Mouse (Mus musculus): Measurements from ENCODE around the gene Sec63. TPM values are rescaled to one million over a fixed set of nuclear protein-coding genes. Genes with fewer than 3 reads are reported as not detected.
A peak's percentile ranks its signal among the peaks of the same experiment; 100 is the strongest.

The Sec63 gene
- polyA plus RNA-seq, 1 experiment, result 13.2 TPM

DNA sequence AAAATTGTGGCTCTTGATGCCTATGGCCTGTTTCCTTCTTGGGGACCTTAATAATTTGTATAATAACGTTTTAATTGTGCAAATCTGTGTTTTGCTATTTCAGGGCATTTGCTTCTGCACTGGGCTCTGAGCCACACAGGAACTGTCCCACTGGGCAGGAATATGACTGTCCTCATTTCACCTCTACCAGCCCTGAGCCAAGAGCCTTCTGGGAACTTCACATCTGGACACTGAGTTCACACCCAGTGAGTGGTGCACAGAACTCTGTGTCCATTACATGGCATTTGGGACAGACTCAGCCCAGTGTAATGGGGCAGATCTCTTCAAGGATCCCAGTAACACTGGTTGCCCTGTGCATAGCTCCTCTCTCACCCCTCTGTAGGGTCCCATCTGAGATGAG lies 82.1 kb downstream of the Sec63 start:
- DNase-seq, result no peak
- no peak for TF ChIP-seq POLR2A (IDR thresholded peaks at IDR 0.05; ENCODE audit: control insufficient read depth, extremely low read depth, insufficient read depth, low read length, poor library complexity)
- TF ChIP-seq CTCF (IDR thresholded peaks at IDR 0.05; ENCODE audit: borderline replicate concordance, control insufficient read depth, extremely low read depth, insufficient read depth, low read length, poor library complexity), result no peak
- no peaks in the 10 kb centered on the region for H3K36me3 ChIP-seq (ENCODE audit: control insufficient read depth, insufficient read depth, low read length)

DNA sequence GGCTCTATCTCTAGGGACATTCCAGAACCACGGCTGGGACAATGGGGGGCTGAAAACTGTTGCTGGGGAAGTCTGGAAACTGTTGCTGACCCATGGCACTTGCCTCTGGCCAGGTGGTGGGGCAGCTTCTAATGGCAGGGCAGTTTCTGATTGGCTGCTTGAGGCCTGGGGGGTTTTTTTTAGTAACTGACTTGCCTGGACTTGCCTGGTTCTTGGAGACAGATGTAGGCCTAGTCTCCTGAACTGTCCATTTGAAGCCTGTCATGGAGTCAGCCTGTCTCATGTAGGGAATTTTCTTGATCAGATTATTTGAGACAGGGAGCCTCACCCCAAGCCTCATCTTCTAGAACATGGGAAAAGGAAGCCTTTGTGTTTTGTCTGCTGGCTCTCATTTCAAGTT lies 84.2 kb downstream of the Sec63 start:
- DNase-seq, result no peak
- Histone ChIP-seq H3K4me1 (replicated peaks; ENCODE audit: control insufficient read depth, insufficient read depth, low read length) (peaks cover 23% of the 10 kb centered on the region), H3K36me3 (ENCODE audit: control insufficient read depth, insufficient read depth, low read length) (no peaks in the 10 kb centered on the region), H3K27me3 (ENCODE audit: control insufficient read depth, insufficient read depth, low read length) (no peaks in the 10 kb centered on the region), H3K27ac (ENCODE audit: control insufficient read depth, insufficient read depth, low read length) (no peak overlapping the region), H3K4me3 (ENCODE audit: control insufficient read depth, insufficient read depth, low read length) (no peak overlapping the region)
- 82% methylated on average over 1 of the region's 1 CpGs for WGBS
- TF ChIP-seq CTCF (IDR thresholded peaks at IDR 0.05; ENCODE audit: borderline replicate concordance, control insufficient read depth, extremely low read depth, insufficient read depth, low read length, poor library complexity), result no peak
- TF ChIP-seq POLR2A (IDR thresholded peaks at IDR 0.05; ENCODE audit: control insufficient read depth, extremely low read depth, insufficient read depth, low read length, poor library complexity), result no peak

More for the DNA sequence above, 82.1 kb downstream of the Sec63 start:
- Histone ChIP-seq H3K27ac (ENCODE audit: control insufficient read depth, insufficient read depth, low read length) (no peak overlapping the region), H3K4me3 (ENCODE audit: control insufficient read depth, insufficient read depth, low read length) (no peak overlapping the region), H3K4me1 (replicated peaks; ENCODE audit: control insufficient read depth, insufficient read depth, low read length) (peaks cover 13% of the 10 kb centered on the region), H3K27me3 (ENCODE audit: control insufficient read depth, insufficient read depth, low read length) (no peaks in the 10 kb centered on the region)
- WGBS, result 5% methylated on average over 1 of the region's 1 CpGs

DNA sequence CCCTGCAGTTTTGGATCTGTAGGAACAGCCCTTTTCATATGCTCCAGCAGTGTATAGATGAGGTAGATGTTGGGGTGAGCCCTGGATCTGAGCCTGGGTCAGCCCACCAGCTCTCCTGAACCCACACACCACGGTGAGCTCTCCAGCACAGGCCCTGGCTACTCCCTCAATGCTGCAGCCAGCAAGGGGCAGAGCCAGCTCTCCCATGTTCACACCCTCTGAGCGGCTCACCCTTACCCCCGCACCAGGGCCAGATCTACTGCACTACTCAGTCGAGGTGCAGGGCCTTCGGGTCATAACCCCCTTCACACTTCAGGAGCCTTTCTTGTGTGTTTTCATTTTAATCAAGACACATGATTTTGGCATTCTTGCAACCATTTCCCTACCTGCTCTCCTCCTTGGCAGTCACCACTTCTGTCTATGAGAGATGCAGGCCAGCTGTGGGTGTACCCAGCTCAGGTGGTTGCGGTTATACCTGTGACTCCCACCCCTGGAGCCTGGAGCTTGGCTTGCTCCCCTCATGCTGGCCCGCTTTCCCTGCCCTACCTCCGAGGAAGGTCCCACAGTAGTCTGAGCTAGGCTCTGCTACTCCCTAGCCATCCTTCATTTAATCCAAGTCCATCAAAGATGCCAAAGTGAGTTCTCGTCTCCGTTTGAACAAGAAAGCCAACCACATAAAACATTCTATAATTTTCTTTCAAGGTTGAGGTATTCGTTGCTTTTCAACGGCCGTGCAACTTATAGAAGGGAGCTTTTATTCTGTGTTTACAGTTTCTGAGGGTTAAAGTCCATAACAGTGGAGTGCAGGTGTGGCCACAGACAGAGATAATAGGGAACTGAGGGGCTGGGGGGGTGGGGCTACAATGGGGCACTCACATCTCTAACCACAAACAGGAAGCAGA lies 87.1 kb downstream of the Sec63 start:
- Histone ChIP-seq H3K36me3 (ENCODE audit: control insufficient read depth, insufficient read depth, low read length) (no peaks in the 10 kb centered on the region), H3K4me3 (ENCODE audit: control insufficient read depth, insufficient read depth, low read length) (no peak overlapping the region), H3K27ac (ENCODE audit: control insufficient read depth, insufficient read depth, low read length) (peak overlapping the region; percentile 34; the same call in 1 of the 2 replicates), H3K27me3 (ENCODE audit: control insufficient read depth, insufficient read depth, low read length) (no peaks in the 10 kb centered on the region), H3K4me1 (replicated peaks; ENCODE audit: control insufficient read depth, insufficient read depth, low read length) (peaks cover 18% of the 10 kb centered on the region)
- TF ChIP-seq POLR2A (IDR thresholded peaks at IDR 0.05; ENCODE audit: control insufficient read depth, extremely low read depth, insufficient read depth, low read length, poor library complexity) (no peak), CTCF (IDR thresholded peaks at IDR 0.05; ENCODE audit: borderline replicate concordance, control insufficient read depth, extremely low read depth, insufficient read depth, low read length, poor library complexity) (no peak)
- WGBS, result 30% methylated on average over 13 of the region's 13 CpGs
- DNase-seq, result no peak

DNA sequence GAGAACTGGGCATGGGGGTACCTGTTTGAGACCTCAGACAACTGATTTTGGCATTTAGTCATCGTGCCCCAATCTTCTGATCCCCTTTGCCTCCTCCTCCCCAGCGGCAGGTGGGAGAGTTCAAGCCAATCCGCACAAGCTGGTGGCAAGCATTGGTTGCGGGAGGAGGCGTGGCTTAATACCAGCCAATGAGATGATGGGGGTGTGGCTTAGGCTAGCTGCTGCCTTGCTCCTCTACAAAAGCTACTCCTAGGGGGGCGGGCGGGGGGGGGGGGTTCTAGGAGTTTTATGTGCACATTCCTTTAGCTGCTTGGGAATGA lies 87.7 kb downstream of the Sec63 start:
- no peaks in the 10 kb centered on the region for H3K36me3 ChIP-seq (ENCODE audit: control insufficient read depth, insufficient read depth, low read length)
- H3K27ac ChIP-seq (ENCODE audit: control insufficient read depth, insufficient read depth, low read length), result peak overlapping the region; percentile 34; the same call in 1 of the 2 replicates
- no peaks in the 10 kb centered on the region for H3K27me3 ChIP-seq (ENCODE audit: control insufficient read depth, insufficient read depth, low read length)
- no peak for TF ChIP-seq CTCF (IDR thresholded peaks at IDR 0.05; ENCODE audit: borderline replicate concordance, control insufficient read depth, extremely low read depth, insufficient read depth, low read length, poor library complexity)
- no peak for TF ChIP-seq POLR2A (IDR thresholded peaks at IDR 0.05; ENCODE audit: control insufficient read depth, extremely low read depth, insufficient read depth, low read length, poor library complexity)
- 55% methylated on average over 7 of the region's 7 CpGs for WGBS
- no peak overlapping the region for H3K4me3 ChIP-seq (ENCODE audit: control insufficient read depth, insufficient read depth, low read length)
- peaks cover 15% of the 10 kb centered on the region for H3K4me1 ChIP-seq (replicated peaks; ENCODE audit: control insufficient read depth, insufficient read depth, low read length)
- no peak for DNase-seq

DNA sequence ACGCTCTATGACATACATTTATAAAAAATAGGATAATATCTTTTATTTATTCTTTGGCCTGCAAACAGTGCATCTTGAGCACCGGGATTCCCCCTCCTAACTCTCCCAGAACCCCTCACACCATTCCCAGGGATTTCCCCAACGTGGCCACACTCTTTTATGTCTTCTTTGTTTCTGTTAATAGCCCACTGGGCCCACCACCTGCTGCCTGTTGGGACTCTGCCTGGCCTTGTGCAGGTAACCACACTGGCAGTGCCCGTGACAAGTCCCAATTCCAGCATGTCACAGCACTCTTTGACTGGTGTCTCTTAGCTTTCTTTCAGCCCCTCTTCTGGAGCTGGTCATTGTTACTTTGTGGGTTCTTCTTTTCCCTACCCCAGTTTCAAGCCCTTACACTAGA lies 93.5 kb downstream of the Sec63 start:
- Histone ChIP-seq H3K27me3 (ENCODE audit: control insufficient read depth, insufficient read depth, low read length) (no peaks in the 10 kb centered on the region), H3K4me3 (ENCODE audit: control insufficient read depth, insufficient read depth, low read length) (no peak overlapping the region), H3K27ac (ENCODE audit: control insufficient read depth, insufficient read depth, low read length) (no peak overlapping the region), H3K36me3 (ENCODE audit: control insufficient read depth, insufficient read depth, low read length) (no peaks in the 10 kb centered on the region), H3K4me1 (replicated peaks; ENCODE audit: control insufficient read depth, insufficient read depth, low read length) (peaks cover 2% of the 10 kb centered on the region)
- WGBS, result 87% methylated on average over 4 of the region's 4 CpGs
- no peak for TF ChIP-seq POLR2A (IDR thresholded peaks at IDR 0.05; ENCODE audit: control insufficient read depth, extremely low read depth, insufficient read depth, low read length, poor library complexity)
- no peak for TF ChIP-seq CTCF (IDR thresholded peaks at IDR 0.05; ENCODE audit: borderline replicate concordance, control insufficient read depth, extremely low read depth, insufficient read depth, low read length, poor library complexity)
- no peak for DNase-seq

DNA sequence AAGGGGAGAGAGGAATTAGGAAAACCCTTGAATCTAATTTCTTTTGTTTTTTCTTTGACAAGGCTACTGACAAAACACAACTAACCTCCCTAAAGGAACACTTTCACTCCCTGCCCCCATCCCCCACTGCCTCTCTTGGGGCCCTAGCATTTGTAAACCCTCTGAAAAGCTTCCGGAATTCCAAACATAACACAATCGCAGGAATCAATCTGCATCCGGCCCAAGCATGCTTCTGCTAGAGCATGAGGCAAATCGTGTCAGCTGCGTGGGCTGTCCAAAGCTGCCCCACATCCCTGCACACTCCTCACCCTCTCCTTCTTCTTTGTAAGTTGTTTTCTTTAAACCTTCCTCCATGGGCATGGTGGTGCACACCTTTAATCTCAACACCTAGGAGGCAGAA lies 94.0 kb downstream of the Sec63 start:
- no peak overlapping the region for H3K27ac ChIP-seq (ENCODE audit: control insufficient read depth, insufficient read depth, low read length)
- H3K36me3 ChIP-seq (ENCODE audit: control insufficient read depth, insufficient read depth, low read length), result no peaks in the 10 kb centered on the region
- no peak overlapping the region for H3K4me3 ChIP-seq (ENCODE audit: control insufficient read depth, insufficient read depth, low read length)
- WGBS, result 81% methylated on average over 5 of the region's 5 CpGs
- H3K27me3 ChIP-seq (ENCODE audit: control insufficient read depth, insufficient read depth, low read length), result no peaks in the 10 kb centered on the region
- no peak for TF ChIP-seq POLR2A (IDR thresholded peaks at IDR 0.05; ENCODE audit: control insufficient read depth, extremely low read depth, insufficient read depth, low read length, poor library complexity)
- TF ChIP-seq CTCF (IDR thresholded peaks at IDR 0.05; ENCODE audit: borderline replicate concordance, control insufficient read depth, extremely low read depth, insufficient read depth, low read length, poor library complexity), result no peak
- DNase-seq, result no peak
- peaks cover 3% of the 10 kb centered on the region for H3K4me1 ChIP-seq (replicated peaks; ENCODE audit: control insufficient read depth, insufficient read depth, low read length)

Data from thymus, adult 2 months (tissue).